Mouse (Mus musculus): Measurements from ENCODE around the gene Abhd17a. TPM values are rescaled to one million over a fixed set of nuclear protein-coding genes. Genes with fewer than 3 reads are reported as not detected.

Abhd17a gene
- total and polyA plus RNA-seq, 3 experiments = 37.2 to 49.1 (median 48.0) TPM

GRCm38 (mm10) chr10:80568876-80569275, 21.3 kb downstream of the Abhd17a start:
- Histone ChIP-seq H3K27me3 (replicated peaks) (no peaks in the 10 kb centered on the region), H3K79me2 (replicated peaks; ENCODE audit: control insufficient read depth, extremely low read depth, insufficient read depth, poor library complexity, severe bottlenecking) (peaks cover 43% of the 10 kb centered on the region), H3K9me3 (replicated peaks; ENCODE audit: low read length) (no peaks in the 10 kb centered on the region), H3K4me2 (ENCODE audit: insufficient read depth, low read depth, poor library complexity, severe bottlenecking) (peak overlapping the region; percentile 89), H3K27ac (ENCODE audit: insufficient read depth, low read depth) (peak overlapping the region; percentile 95), H3K36me3 (replicated peaks in 1 of 2; ENCODE audit: control insufficient read depth in 1 of 2, insufficient read depth in 1 of 2, low read length in 1 of 2) (peaks cover 16 to 54% of the 10 kb centered on the region in 2 experiments), H3K4me3 (replicated peaks in 1 of 3; ENCODE audit: low read depth in 2 of 3, low read length in 2 of 3, poor library complexity in 1 of 3) (peak overlapping the region in 1 of 3 experiments; percentile 43), H3K4me1 (ENCODE audit: control insufficient read depth in 1 of 2, insufficient read depth in 2 of 2) (peaks cover 9 to 50% of the 10 kb centered on the region in 2 experiments), H3K9ac (ENCODE audit: insufficient read depth, low read depth) (peak overlapping the region; percentile 56; the same call in 1 of the 2 replicates)
- no peak for DNase-seq (ENCODE audit: extremely low read depth)
- TF ChIP-seq KAT2A (IDR thresholded peaks at IDR 0.05; ENCODE audit: insufficient replicate concordance, low read length) = no peak
- TF ChIP-seq IRF4 (IDR thresholded peaks at IDR 0.05; ENCODE audit: low read depth, low read length) = no peak
- peak; percentile 42 for TF ChIP-seq BHLHE40 (IDR thresholded peaks at IDR 0.05; ENCODE audit: low read depth, low read length)
- dilution Hi-C loops (cut with MboI; ENCODE audit: extremely low pct_ligation_motif_present, extremely low pct_unique_long_range_greater_than_20kb, low sequenced_read_pairs) (no loop called here), in situ Hi-C loops (cut with MboI; ENCODE audit: low pct_ligation_motif_present, low pct_unique_long_range_greater_than_20kb, low sequenced_read_pairs) (no loop called here)

GRCm38 (mm10) chr10:80566375-80567092, 23.6 kb downstream of the Abhd17a start:
- Histone ChIP-seq H3K79me2 (replicated peaks; ENCODE audit: control insufficient read depth, extremely low read depth, insufficient read depth, poor library complexity, severe bottlenecking) (peaks cover 21% of the 10 kb centered on the region), H3K4me3 (replicated peaks in 1 of 3; ENCODE audit: low read depth in 2 of 3, low read length in 2 of 3, poor library complexity in 1 of 3) (no peak overlapping the region), H3K4me2 (ENCODE audit: insufficient read depth, low read depth, poor library complexity, severe bottlenecking) (no peak overlapping the region), H3K27ac (ENCODE audit: insufficient read depth, low read depth) (no peak overlapping the region), H3K27me3 (replicated peaks) (no peaks in the 10 kb centered on the region), H3K4me1 (ENCODE audit: control insufficient read depth in 1 of 2, insufficient read depth in 2 of 2) (peaks cover 10 to 39% of the 10 kb centered on the region in 2 experiments), H3K9ac (ENCODE audit: insufficient read depth, low read depth) (no peak overlapping the region), H3K9me3 (replicated peaks; ENCODE audit: low read length) (no peaks in the 10 kb centered on the region), H3K36me3 (replicated peaks in 1 of 2; ENCODE audit: control insufficient read depth in 1 of 2, insufficient read depth in 1 of 2, low read length in 1 of 2) (peaks cover 16 to 52% of the 10 kb centered on the region in 2 experiments)
- peak; percentile 85 for TF ChIP-seq POLR2AphosphoS2 (IDR thresholded peaks at IDR 0.05; ENCODE audit: low read depth, low read length)
- TF ChIP-seq POLR2A (IDR thresholded peaks at IDR 0.05; ENCODE audit: low read depth, low read length) = peak; percentile 27; the same call in 1 of the 2 replicates
- TF ChIP-seq RAD21 (IDR thresholded peaks at IDR 0.05; ENCODE audit: low read depth, low read length) = peak; percentile 74
- peak; percentile 40; the same call in 1 of the 2 replicates for TF ChIP-seq MEF2A (IDR thresholded peaks at IDR 0.05; ENCODE audit: borderline replicate concordance, low read depth, low read length)
- no peak for TF ChIP-seq USF1 (IDR thresholded peaks at IDR 0.05; ENCODE audit: low read depth, low read length)
- peak; percentile 83 for TF ChIP-seq CHD2 (IDR thresholded peaks at IDR 0.05; ENCODE audit: low read length)
- 0 out of 2 replicates have a peak, but pooled peaks have one; percentile 46 for TF ChIP-seq NRF1 (IDR thresholded peaks at IDR 0.05; ENCODE audit: low read depth, low read length)
- peak; percentile 86 to 88 for TF ChIP-seq CTCF (conservative IDR thresholded peaks at IDR 0.05 in 1 of 2, IDR thresholded peaks at IDR 0.05 in 1 of 2; ENCODE audit: low read depth in 2 of 2, low read length in 2 of 2)
- TF ChIP-seq MAZ (IDR thresholded peaks at IDR 0.05; ENCODE audit: low read depth, low read length) = peak; percentile 56; the same call in 1 of the 2 replicates
- peak; percentile 12; the same call in 1 of the 2 replicates for TF ChIP-seq ELF1 (IDR thresholded peaks at IDR 0.05; ENCODE audit: low read depth, low read length)
- TF ChIP-seq PAX5 (IDR thresholded peaks at IDR 0.05; ENCODE audit: low read length) = no peak
- no peak for TF ChIP-seq USF2 (conservative IDR thresholded peaks at IDR 0.05; ENCODE audit: low read depth, low read length)
- 0 out of 2 replicates have a peak, but pooled peaks have one; percentile 10 for TF ChIP-seq NELFE (IDR thresholded peaks at IDR 0.05; ENCODE audit: low read depth, low read length)
- 0 out of 2 replicates have a peak, but pooled peaks have one; percentile 25 for TF ChIP-seq TCF12 (IDR thresholded peaks at IDR 0.05; ENCODE audit: low read depth, low read length)
- TF ChIP-seq SMC3 (IDR thresholded peaks at IDR 0.05; ENCODE audit: low read depth, low read length) = peak; percentile 68
- in situ Hi-C loops (cut with MboI; ENCODE audit: low pct_ligation_motif_present, low pct_unique_long_range_greater_than_20kb, low sequenced_read_pairs) (no loop called here), dilution Hi-C loops (cut with MboI; ENCODE audit: extremely low pct_ligation_motif_present, extremely low pct_unique_long_range_greater_than_20kb, low sequenced_read_pairs) (no loop called here)
- DNase-seq (ENCODE audit: extremely low read depth) = peak; percentile 79

All from CH12.LX (cell line).